Mouse (Mus musculus): ENCODE results near the gene B4galt3.
"Not testable (repeated sequence)": the region's sequence is repeated elsewhere in the genome, so short reads cannot be mapped to it uniquely, and the experiment has no call there.

Gene B4galt3

GRCm38 (mm10) chr1:171240911-171241310, 29.2 kb upstream of the B4galt3 start:
- no peak for DNase-seq

DNA sequence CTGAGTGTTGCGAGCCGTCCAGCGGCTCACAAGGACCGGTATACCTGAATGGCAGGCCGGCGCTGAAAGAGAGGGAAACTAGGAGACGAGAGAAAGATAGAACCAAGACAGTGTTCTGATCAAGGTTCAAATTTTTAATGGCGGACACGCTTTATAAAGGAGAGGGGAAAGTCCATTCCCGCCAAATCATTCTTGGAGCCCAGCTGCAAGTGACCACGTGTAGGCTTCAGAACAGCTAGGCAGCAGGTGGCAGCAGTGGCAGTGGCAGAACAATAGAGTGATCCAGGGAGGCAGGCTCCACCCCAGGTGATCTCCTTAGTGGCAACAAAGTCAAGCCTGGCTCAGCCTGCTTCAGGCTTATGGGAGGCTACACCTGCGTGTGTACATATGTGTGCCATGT, 28.2 kb upstream of the B4galt3 start:
- DNase-seq = not testable (repeated sequence)

- no peak for DNase-seq
Observed at GRCm38 (mm10) chr1:171245353-171245752, 24.8 kb upstream of the B4galt3 start.

GRCm38 (mm10) chr1:171246709-171247452, 23.2 kb upstream of the B4galt3 start:
- peak; percentile 98 for DNase-seq

- DNase-seq = no peak
Observed at GRCm38 (mm10) chr1:171247453-171247841, 22.7 kb upstream of the B4galt3 start.

DNA sequence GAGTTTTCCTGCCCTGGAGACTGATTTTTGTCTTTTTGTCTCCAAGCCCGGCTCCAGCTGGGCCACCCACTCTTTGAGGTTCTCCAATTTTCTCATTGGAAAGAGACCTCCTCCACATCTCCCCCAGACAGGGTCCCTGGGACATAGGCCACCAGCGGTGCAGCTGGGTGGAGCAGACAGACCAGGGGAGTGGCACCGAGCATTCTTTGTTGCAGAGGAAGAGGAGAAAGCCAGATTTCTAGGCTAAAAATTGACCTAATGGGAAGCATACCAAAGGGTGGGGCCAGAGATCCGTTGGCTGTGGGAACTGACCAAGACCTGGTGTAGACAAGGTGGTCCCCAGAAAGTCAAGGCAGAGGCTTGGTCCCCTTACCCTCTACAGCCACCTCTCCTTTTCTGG, 22.2 kb upstream of the B4galt3 start:
- peak in 1 of 2 experiments; percentile 51 for DNase-seq

GRCm38 (mm10) chr1:171248386-171249226, 21.5 kb upstream of the B4galt3 start:
- no peak for DNase-seq

- peak; percentile 77 to 82 for DNase-seq
Observed at GRCm38 (mm10) chr1:171249913-171250600, 20.1 kb upstream of the B4galt3 start, which contains the start of gene Adamts4. TSS of gene Adamts4 (plus strand) at chr1:171250421.

- peak; percentile 55 to 65 for DNase-seq
Observed at GRCm38 (mm10) chr1:171250680-171251593, 19.2 kb upstream of the B4galt3 start, which contains the start of gene Ndufs2. TSS of gene Ndufs2 (minus strand) at chr1:171251388.

DNA sequence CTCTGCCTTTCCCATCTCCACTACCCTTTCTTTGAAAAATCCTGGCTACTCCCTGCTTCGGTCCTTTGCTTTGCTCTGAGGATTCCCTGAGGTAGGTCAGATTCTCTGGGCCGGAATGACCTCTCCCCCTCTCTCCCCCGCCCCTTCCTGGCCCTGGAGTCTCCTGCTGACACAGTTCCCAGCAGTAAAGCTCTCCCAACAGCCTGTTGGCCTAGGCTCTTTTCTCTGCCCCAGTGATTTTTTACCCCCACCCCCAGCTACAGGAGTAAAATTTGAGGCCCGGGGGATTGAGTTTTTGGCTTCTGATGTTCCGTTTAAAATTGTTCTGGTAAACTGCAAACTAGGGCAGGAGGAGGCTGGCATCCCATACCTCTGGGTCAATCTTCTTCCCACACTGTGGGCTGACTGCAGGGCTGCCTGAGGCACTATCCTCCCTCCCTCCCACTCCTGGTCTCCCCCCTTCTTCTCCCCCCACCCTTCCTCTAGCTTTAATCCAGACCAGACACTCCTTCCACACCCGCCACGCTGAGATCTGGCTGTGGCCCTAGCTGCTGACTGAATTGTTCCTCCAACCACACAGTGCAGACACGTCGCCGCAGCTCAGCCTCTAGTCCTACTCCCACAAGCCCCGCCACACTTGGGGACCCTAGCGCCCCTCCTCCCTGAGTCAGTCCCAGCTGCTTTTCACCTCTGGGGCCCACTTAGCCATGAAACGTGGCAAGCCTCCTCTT, 18.4 kb upstream of the B4galt3 start:
- peak; percentile 70 to 79 for DNase-seq

- DNase-seq = no peak
Observed at GRCm38 (mm10) chr1:171252415-171252814, 17.7 kb upstream of the B4galt3 start.

DNA sequence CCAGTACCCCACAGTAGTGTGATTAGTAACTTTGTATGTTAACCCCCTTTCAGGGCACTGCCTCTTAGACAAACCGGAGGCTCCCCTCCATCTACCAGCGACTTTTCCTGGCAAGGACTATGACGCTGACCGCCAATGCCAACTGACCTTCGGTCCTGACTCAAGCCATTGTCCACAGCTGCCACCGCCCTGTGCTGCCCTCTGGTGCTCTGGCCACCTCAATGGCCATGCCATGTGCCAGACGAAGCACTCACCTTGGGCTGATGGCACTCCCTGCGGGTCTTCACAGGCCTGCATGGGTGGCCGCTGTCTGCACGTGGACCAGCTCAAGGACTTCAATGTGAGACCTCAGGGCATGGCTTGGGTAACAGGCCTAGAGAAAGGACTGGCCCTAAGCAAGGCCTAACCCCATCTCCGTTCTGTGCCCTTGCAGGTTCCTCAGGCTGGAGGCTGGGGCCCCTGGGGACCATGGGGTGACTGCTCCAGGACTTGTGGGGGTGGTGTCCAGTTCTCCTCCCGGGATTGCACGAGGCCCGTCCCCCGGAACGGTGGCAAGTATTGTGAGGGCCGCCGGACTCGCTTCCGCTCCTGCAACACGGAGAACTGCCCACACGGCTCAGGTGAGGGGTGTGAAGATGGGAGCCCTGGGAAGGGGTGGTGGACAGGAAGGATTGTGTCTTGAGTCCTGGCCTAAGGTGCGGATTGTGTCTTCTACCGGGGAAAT, 13.9 kb upstream of the B4galt3 start:
- DNase-seq = no peak

DNA sequence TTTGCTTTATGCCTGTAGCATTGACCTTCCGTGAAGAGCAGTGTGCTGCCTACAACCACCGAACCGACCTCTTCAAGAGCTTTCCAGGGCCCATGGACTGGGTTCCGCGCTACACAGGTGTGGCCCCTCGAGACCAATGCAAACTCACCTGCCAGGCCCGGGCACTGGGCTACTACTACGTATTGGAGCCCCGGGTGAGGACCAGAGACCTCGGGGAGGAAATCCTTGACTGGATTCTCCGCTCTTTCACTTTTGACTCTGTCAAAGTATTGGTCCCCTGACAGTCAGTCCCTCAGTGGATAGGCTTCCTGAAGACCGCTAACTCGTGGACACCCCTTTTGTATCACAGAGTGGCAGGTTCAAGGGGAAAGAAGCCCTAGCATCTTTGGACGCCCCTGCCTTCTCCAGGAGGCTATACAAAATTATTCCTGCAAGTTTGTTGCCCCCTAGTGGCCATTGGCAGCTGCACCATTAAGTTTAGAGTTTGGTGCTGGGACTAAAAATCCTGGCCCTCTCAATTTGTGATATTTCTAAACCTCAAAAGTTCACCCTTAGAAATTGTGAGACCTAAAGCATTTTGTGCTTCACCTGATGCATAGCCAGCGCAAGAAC, 13.1 kb upstream of the B4galt3 start:
- peak; percentile 76 to 83 for DNase-seq

- DNase-seq = no peak
Observed at GRCm38 (mm10) chr1:171257781-171258180, 12.3 kb upstream of the B4galt3 start.

DNA sequence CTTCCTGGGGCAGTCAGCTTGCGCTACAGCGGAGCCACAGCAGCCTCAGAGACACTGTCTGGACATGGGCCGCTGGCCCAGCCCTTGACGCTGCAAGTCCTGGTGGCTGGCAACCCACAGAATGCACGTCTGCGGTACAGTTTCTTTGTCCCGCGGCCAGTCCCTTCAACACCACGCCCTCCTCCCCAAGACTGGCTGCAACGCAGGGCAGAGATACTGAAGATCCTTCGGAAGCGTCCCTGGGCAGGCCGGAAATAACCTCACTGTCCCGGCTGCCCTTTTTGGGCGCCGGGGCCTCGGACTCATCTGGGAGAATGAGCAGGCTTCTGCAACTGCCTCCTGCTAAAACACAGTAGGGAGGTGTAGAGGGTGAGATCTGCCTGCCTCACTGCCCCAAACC, 11.2 kb upstream of the B4galt3 start:
- DNase-seq = no peak

DNA sequence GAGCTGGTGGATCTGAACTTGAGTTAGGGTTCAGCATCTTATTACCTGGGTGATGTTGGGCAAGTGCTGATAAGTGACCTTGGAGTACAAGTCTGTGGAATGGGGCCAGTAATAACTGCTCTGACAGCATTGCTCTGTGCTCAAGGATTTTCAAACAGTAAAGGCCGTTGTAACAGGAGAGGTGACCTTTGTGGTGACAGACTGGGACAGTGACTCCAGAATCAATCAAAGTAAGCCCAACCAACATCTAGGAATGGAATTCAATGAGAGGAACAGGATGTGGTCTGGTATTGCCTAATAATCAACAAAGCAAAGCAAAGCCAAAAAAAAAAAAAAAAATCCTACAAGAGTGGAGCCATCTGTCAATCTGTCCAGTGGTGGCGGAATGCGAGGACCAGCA, 9.8 kb upstream of the B4galt3 start:
- no peak for DNase-seq

DNA sequence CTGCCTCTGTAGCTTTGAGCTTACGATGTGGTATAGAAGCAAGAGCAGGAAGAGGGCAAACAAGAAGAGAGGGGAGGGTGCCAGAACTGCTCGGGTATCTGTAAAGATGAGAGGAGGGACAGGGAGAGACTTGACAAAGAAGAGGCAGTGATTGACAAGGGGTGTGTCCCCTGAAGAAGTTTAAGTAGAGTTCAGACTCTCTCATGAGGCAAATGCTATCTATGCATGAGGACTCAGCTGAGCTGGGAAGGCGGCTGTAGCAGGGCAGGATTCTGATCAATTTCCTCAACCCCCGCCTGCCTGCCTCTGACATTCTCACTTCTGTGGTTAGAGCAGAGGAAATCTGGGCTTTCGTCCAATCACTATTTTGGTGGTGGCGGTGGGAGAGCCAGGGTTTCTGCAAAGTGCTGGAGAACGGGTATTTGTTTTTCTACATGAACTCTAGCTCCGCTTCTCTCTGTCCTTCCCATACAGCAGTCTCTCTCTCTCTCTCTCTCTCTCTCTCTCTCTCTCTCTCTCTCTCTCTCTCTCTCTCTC, 7.5 kb upstream of the B4galt3 start:
- DNase-seq = peak; percentile 77 to 85

- peak; percentile 66 to 78 for DNase-seq
Observed at GRCm38 (mm10) chr1:171263185-171263611, 6.9 kb upstream of the B4galt3 start.

GRCm38 (mm10) chr1:171263666-171264461, 6.3 kb upstream of the B4galt3 start:
- no peak for DNase-seq

Data from kidney, postnatal 4 days (tissue).